Mouse (Mus musculus) mouse embryonic stem cell (cell line): ENCODE measurements around the gene Hist1h3e.
"Not testable (repeated sequence)": the region's sequence is repeated elsewhere in the genome, so short reads cannot be mapped to it uniquely, and the experiment has no call there.

Source experiments
- in situ Hi-C, 2 experiments: fragments of 300-500 bp; cut with MboI; formaldehyde crosslinking; loops; 1 replicate in 1 of 2; 3 replicates in 1 of 2; pipeline ENCODE4 v1.14.3; 2019 to 2020; ENCODE audit warnings: low sequenced_read_pairs in 2 of 2, low pct_unique_long_range_greater_than_20kb in 1 of 2, mixed read lengths in 1 of 2; ENCODE audit not compliant: unreplicated experiment in 1 of 2

Gene Hist1h3e

DNA sequence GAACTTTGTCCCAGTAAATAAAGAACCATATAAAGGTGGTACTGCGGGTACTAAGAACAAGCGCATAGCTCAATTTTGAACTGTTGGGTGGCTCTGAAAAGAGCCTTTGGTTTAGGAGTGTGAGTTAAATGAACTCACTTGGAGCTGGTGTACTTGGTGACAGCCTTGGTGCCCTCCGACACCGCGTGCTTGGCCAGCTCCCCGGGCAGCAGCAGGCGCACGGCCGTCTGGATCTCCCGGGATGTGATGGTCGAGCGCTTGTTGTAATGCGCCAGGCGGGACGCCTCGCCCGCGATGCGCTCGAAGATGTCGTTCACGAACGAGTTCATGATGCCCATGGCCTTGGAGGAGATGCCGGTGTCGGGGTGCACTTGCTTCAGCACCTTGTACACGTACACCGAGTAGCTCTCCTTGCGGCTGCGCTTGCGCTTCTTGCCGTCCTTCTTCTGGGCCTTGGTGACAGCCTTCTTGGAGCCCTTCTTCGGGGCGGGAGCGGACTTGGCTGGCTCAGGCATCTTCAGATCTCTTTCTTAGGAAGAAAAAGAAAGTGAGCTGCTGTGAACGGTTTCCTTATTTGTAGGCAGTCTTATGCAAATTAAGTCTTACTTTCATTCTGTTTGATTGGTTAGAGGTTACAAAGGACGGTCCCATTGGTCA lies 23.4 kb upstream of the Hist1h3e start:
- in situ Hi-C loops: not testable (repeated sequence)

DNA sequence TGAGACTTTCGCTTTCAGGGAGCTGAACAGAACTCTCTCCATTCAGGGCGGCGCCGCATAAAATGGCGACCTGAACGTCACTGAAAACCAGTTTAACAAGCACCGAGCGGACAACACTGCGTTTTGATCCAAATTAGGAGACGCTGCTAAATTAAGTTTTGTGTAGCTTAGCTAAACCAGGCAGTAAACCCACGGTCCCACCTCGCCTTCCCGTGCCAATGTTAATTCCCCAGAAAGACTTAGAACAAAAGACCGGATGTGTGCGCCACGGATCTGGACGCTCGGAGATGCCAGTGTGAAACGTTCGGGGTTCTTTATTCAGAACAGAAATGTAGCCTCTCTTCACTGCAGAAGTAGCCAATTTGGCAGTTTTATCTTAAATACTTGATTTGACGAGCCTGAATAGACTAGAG lies 22.9 kb upstream of the Hist1h3e start:
- in situ Hi-C loops: no loop called here

DNA sequence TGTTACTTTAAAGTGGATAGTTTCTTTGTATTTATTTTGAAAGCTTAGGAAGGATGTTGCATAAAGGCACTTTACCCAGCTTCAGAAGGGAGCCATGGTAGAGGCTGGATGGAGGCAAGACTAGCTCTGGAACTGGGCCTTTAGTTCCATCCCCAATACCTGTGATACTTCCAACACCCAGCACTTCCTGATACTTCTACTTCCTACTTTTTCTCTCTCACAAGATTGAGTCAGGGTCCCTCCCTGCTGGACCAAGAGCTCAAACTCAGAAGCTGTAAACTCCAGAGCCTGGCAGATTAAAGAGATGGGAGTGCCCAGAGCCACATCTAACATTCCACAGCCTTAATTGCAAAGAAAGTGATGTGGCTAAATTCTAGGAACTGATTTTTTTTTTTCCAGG lies 22.2 kb upstream of the Hist1h3e start:
- in situ Hi-C loops: no loop called here

DNA sequence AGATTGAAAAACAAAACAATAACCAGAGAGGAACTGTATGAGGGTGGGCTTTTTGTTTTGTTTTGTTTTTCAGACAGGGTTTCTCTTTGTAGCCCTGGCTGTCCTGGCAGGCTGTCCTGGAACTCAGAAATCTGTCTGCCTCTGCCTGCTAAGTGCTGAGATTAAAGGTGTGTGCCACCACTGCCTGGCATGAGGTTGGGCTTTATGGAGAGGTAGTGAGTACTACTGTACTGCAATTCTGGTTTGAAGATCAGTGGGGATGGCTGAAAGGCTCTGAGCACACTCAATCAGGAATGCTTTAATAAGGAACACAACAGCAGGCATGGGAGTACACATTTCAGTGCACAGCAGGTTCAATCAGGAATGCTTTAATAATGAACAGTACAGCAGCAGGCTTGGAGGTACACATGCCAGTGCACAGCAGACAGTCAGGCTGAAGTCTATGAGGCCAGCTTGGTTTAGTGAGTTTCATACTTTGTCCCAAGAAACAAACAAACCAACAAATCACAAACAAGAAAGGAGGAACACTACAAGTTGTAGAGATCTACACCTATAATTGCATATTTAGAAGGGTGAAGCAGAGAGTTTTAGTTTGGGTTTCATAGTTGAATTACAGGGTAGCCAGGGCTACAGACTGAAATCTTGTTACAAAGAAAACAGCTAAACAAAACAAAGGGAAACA lies 21.4 kb upstream of the Hist1h3e start:
- in situ Hi-C loops: no loop called here

- in situ Hi-C loops: no loop called here
Observed at GRCm38 (mm10) chr13:23582219-23583056, 20.3 kb upstream of the Hist1h3e start.

DNA sequence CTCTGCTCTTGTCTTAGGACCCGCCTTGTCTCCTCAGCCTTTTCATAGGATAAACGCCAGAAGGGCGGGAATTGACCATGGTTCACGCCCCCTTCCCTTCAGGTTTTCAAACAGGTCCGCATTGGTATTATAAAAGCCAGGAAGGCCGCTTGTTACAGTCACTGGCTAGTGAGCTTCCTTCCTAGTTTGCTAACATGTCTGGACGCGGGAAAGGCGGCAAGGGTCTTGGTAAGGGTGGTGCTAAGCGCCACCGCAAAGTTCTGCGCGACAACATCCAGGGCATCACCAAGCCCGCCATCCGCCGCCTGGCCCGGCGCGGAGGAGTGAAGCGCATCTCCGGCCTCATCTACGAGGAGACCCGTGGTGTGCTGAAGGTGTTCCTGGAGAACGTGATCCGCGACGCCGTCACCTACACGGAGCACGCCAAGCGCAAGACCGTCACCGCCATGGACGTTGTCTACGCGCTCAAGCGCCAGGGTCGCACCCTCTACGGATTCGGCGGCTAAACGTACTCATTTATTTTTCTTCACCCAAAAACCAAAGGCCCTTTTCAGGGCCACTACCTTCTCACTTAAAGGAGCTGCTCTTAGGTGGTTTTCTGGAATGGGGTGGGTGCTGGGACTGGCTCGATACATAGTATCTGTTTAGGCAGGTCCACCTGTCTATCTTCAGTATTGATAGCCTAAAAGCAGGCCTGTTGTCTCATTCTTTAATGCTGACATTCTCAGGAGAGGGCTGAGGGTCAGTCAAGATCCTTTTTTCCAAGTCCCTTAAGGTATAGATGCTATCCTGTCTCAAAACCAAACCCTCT lies 19.4 kb upstream of the Hist1h3e start, which contains the start of gene Hist1h4d:
Gene Hist1h4d (plus strand): TSS at position 191 of the 811 bp plus-strand sequence.
- in situ Hi-C loops: no loop called here

GRCm38 (mm10) chr13:23577835-23578234 lies 15.7 kb upstream of the Hist1h3e start:
- in situ Hi-C loops: loop anchor here in 1 of 2 experiments (10.0 kb wide), 1 partner anchor 167 kb away; the partner anchor contains the start of genes Hist1h2bb and Hist1h3c

GRCm38 (mm10) chr13:23576906-23577639 lies 14.9 kb upstream of the Hist1h3e start:
- in situ Hi-C loops: loop anchor here in 1 of 2 experiments (10.0 kb wide), 1 partner anchor 168 kb away; the partner anchor contains the start of genes Hist1h2bb and Hist1h3c

GRCm38 (mm10) chr13:23576351-23576881 lies 14.2 kb upstream of the Hist1h3e start:
- in situ Hi-C loops: loop anchor here in 1 of 2 experiments (10.0 kb wide), 1 partner anchor 168 kb away; the partner anchor contains the start of genes Hist1h2bb and Hist1h3c

GRCm38 (mm10) chr13:23575864-23576313 lies 13.7 kb upstream of the Hist1h3e start:
- in situ Hi-C loops: loop anchor here in 1 of 2 experiments (10.0 kb wide), 1 partner anchor 169 kb away; the partner anchor contains the start of genes Hist1h2bb and Hist1h3c

- in situ Hi-C loops: loop anchor here in 1 of 2 experiments (10.0 kb wide), 1 partner anchor 169 kb away; the partner anchor contains the start of genes Hist1h2bb and Hist1h3c
Observed at GRCm38 (mm10) chr13:23575271-23575851, 13.2 kb upstream of the Hist1h3e start, which contains the start of gene Hist1h3d. Hist1h3d (plus strand) TSS chr13:23575763.

- in situ Hi-C loops: loop anchor here in 1 of 2 experiments (10.0 kb wide), 1 partner anchor 170 kb away; the partner anchor contains the start of genes Hist1h2bb and Hist1h3c
Observed at GRCm38 (mm10) chr13:23574546-23575170, 12.5 kb upstream of the Hist1h3e start.

- in situ Hi-C loops: loop anchor here in 1 of 2 experiments (10.0 kb wide), 1 partner anchor 171 kb away; the partner anchor contains the start of genes Hist1h2bb and Hist1h3c
Observed at GRCm38 (mm10) chr13:23573898-23574524, 11.8 kb upstream of the Hist1h3e start, which contains the start of the genes Hist1h2bf and Hist1h2ad. Hist1h2bf (minus strand) TSS chr13:23574196. Hist1h2ad (plus strand) TSS chr13:23574381.

DNA sequence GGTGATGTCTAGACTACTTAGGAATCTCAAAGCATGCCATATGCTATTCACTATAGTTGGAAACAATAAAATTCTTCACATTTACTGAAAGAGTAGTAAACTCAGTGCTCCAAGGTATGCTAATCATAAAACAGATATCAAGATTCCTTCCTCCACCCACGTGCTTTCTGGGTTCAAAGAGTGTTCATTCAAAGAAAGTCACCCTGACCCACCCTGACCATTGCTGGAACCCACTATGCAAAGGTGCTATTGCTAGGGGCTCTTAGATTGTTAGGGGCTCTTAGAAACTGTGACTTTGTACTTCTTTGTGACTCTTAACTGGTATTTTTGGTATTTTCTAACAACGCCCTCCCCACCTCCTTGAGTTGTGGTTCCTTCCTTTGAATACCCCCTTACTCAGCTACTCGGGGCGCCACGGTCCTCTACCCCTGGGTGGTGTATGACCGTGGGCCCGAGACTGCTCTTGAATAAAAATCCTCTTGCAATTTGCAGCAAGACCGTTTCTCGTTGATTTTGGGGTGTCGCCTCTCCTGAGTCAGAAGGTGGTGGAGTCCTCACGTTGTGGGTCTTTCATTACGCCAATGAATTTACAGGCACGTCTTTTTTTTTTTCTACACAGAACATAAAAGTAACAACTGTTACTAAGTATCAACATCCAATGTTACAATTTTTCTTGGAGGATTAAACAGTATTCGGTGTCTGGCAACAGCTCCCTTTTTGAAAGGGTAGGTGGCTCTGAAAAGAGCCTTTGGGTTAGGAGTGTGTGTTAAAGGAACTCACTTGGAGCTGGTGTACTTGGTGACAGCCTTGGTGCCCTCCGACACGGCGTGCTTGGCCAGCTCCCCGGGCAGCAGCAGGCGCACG lies 11.1 kb upstream of the Hist1h3e start:
- in situ Hi-C loops: loop anchor here in 1 of 2 experiments (10.0 kb wide), 1 partner anchor 172 kb away; the partner anchor contains the start of genes Hist1h2bb and Hist1h3c
